Mouse (Mus musculus) heart, embryonic 15.5 days (tissue): ENCODE data around the gene Ergic2. TPM values are rescaled to one million over a fixed set of nuclear protein-coding genes. Genes with fewer than 3 reads are reported as not detected.
"Not testable (repeated sequence)": the region's sequence is repeated elsewhere in the genome, so short reads cannot be mapped to it uniquely, and the experiment has no call there.

Source experiments
- ATAC-seq: fragments of 200-750 bp; cut with Nextera tagmentation; replicated peaks from 2 replicates; pipeline ENCODE4 v1.8.0; 2017; ENCODE audit warnings: low read depth, moderate TSS enrichment; ENCODE audit not compliant: insufficient number of reproducible peaks, insufficient read depth, low FRiP score
- H3K27ac ChIP-seq: fragments of 300-500 bp; sonication (generic); 2 replicates; pipeline ENCODE4 v1.5.1; 2015; ENCODE audit warnings: mild to moderate bottlenecking, inconsistent platforms
- H3K27me3 ChIP-seq: fragments of 300-500 bp; sonication (generic); 2 replicates; pipeline ENCODE4 v1.6.1; 2015; ENCODE audit warnings: inconsistent platforms
- H3K36me3 ChIP-seq: fragments of 300-500 bp; sonication (generic); 2 replicates; pipeline ENCODE4 v1.6.1; 2015; ENCODE audit warnings: mild to moderate bottlenecking, inconsistent platforms
- H3K4me1 ChIP-seq: fragments of 300-500 bp; sonication (generic); replicated peaks from 2 replicates; pipeline ENCODE4 v1.6.1; 2015; ENCODE audit warnings: inconsistent platforms
- H3K4me2 ChIP-seq: fragments of 300-500 bp; sonication (generic); 2 replicates; pipeline ENCODE4 v1.6.1; 2015; ENCODE audit warnings: inconsistent platforms, mild to moderate bottlenecking, moderate library complexity
- H3K4me3 ChIP-seq: fragments of 300-500 bp; sonication (generic); 2 replicates; pipeline ENCODE4 v1.5.1; 2015; ENCODE audit warnings: mild to moderate bottlenecking, inconsistent platforms
- H3K9ac ChIP-seq: fragments of 300-500 bp; sonication (generic); 2 replicates; pipeline ENCODE4 v1.6.1; 2015; ENCODE audit warnings: mild to moderate bottlenecking, inconsistent platforms
- H3K9me3 ChIP-seq: fragments of 300-500 bp; sonication (generic); replicated peaks from 2 replicates; pipeline ENCODE4 v1.6.1; 2016; ENCODE audit warnings: inconsistent platforms
- WGBS: fragments of 180-500 bp; shearing (Covaris S2); methylation state at CpG from one replicate; pipeline ENCODE4 v1.1.7; 2015; ENCODE audit warnings: mixed read lengths; 5-methylcytosine and 5-hydroxymethylcytosine counted together
- polyA plus RNA-seq: library from polyadenylated mRNA; unstranded; fragments of >200 nt; fragmentation: Nextera tagmentation; extraction: Ambion mirVana; gene quantifications from 2 replicates; pipeline ENCODE4 v1.2.1, GENCODE M21; 2015

Gene Ergic2
- polyA plus RNA-seq, 1 experiment from 2014 or later = 144 TPM

- Histone ChIP-seq H3K9me3 (no peaks in the 10 kb centered on the region), H3K9ac (no peak overlapping the region), H3K4me3 (no peak overlapping the region), H3K27ac (no peak overlapping the region), H3K4me1 (peaks cover 16% of the 10 kb centered on the region), H3K27me3 (no peaks in the 10 kb centered on the region), H3K36me3 (peaks cover 19% of the 10 kb centered on the region), H3K4me2 (no peak overlapping the region)
- ATAC-seq = no peak
- 35% methylated on average over 1 of the region's 1 CpGs for WGBS
Observed at GRCm38 (mm10) chr6:148207522-148207921, 4.7 kb downstream of the Ergic2 start.

DNA sequence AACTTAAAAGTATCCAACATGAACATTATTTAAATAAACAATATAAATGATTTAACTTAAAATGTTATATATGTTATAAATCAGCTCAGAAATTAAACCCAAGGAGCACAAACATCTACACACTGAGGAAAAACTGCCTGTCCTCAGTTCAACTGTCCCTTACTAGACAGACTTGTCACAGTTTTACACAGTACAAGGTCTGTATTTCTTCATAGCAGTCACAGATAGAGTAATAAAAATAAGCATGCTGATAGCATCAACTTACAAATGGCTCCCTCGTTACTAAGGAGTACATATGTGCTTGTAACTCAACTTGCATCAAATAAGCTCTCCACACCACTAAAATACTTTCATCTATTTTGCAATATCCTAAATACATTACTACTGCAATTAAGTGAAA, 7.0 kb downstream of the Ergic2 start:
- no peak for ATAC-seq
- Histone ChIP-seq H3K9ac (no peak overlapping the region), H3K36me3 (peaks cover 35% of the 10 kb centered on the region), H3K4me3 (no peak overlapping the region), H3K4me1 (peaks cover 7% of the 10 kb centered on the region), H3K4me2 (no peak overlapping the region), H3K27me3 (no peaks in the 10 kb centered on the region), H3K27ac (no peak overlapping the region), H3K9me3 (no peaks in the 10 kb centered on the region)
- WGBS = 64% methylated on average over 1 of the region's 1 CpGs

- H3K4me3 ChIP-seq = no peak overlapping the region
- no peak overlapping the region for H3K27ac ChIP-seq
- WGBS = 87% methylated on average over 3 of the region's 3 CpGs
- H3K4me1 ChIP-seq = no peaks in the 10 kb centered on the region
- H3K9ac ChIP-seq = no peak overlapping the region
- no peak for ATAC-seq
- H3K27me3 ChIP-seq = no peaks in the 10 kb centered on the region
- H3K4me2 ChIP-seq = no peak overlapping the region
- peaks cover 54% of the 10 kb centered on the region for H3K36me3 ChIP-seq
- H3K9me3 ChIP-seq = no peaks in the 10 kb centered on the region
Observed at GRCm38 (mm10) chr6:148199729-148200128, 12.4 kb downstream of the Ergic2 start.

DNA sequence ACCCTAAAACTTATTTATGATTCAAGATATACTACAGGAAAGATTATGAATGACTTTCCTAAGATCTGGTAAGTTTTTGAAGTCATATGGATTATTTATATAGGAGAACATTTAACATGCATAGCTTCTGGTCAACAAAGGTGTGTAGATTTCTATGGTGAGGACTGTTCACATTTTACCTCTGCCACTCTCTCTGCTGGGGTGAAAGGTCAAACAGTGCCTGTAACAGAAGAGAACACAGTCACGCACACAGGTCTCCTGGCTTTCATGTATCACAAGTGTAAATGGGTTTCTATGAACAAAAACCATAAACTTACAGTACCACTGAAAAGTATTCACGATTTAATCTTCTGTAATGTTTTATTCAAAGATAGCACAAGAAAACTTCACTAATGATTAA, 13.0 kb downstream of the Ergic2 start:
- no peak overlapping the region for H3K9ac ChIP-seq
- WGBS = 89% methylated on average over 2 of the region's 2 CpGs
- no peak overlapping the region for H3K4me3 ChIP-seq
- H3K4me2 ChIP-seq = no peak overlapping the region
- peaks cover 58% of the 10 kb centered on the region for H3K36me3 ChIP-seq
- no peaks in the 10 kb centered on the region for H3K4me1 ChIP-seq
- no peak overlapping the region for H3K27ac ChIP-seq
- no peaks in the 10 kb centered on the region for H3K27me3 ChIP-seq
- no peak for ATAC-seq
- H3K9me3 ChIP-seq = no peaks in the 10 kb centered on the region

DNA sequence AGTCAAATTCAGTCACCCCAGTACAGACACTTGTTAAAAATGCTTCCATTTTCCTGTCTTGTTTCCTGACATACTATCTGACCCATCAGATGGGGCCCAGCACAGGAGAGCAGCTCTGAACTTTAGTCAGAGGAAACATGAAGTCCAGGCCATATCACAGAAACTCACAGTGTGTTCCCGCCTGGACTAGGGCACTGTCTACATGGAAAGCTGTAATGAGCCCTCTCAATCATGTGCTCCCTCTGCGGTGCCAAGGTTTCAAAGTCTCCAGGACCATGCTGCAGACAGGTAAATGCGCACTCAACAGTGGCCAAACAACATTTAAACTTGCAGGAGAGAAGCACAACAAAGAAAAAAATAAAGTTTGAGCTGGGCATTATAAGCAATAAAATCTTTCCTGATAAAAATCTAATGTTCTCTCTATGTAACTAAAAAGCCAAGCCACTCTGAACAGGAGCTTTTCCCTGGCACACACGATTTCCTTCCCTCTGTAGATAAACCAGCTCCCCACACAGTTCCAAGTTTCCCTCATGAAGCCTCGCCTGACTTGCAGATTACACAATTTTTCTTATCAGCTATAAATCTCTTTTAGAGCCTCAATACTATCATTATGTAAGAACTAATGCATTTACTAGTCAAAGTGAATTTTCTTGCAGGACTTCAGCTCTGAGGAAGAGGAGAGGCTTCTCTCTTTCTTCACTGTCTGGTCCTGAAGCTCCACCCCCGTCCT, 18.0 kb downstream of the Ergic2 start:
- Histone ChIP-seq H3K36me3 (peaks cover 48% of the 10 kb centered on the region), H3K4me2 (no peak overlapping the region), H3K9ac (no peak overlapping the region), H3K27ac (no peak overlapping the region), H3K27me3 (no peaks in the 10 kb centered on the region), H3K9me3 (no peaks in the 10 kb centered on the region), H3K4me3 (no peak overlapping the region), H3K4me1 (no peaks in the 10 kb centered on the region)
- no peak for ATAC-seq
- 85% methylated on average over 6 of the region's 6 CpGs for WGBS

DNA sequence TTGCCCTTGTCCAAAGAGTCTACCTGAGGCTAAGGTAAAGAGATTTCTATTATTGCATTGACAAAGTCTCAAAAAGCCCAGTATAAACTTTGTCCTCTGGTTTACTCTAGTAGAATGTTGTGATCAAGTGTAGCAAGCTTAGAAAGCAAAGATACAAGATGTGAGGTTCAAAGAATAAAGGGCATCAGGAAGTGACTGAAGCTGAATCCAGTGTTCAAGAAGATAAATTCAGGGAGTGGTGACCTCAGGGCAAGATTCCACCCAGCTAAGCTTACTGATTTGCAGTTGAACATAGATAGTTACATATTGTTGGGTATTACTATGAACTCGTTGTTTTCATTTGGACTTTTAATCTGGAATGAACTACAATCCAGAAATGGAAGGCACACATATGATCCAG, 26.5 kb downstream of the Ergic2 start:
- H3K9me3 ChIP-seq = no peaks in the 10 kb centered on the region
- H3K4me3 ChIP-seq = no peak overlapping the region
- H3K4me2 ChIP-seq = no peak overlapping the region
- no peak overlapping the region for H3K9ac ChIP-seq
- no peaks in the 10 kb centered on the region for H3K27me3 ChIP-seq
- H3K4me1 ChIP-seq = no peaks in the 10 kb centered on the region
- ATAC-seq = no peak
- no peak overlapping the region for H3K27ac ChIP-seq
- 89% methylated on average over 1 of the region's 1 CpGs for WGBS
- H3K36me3 ChIP-seq = peaks cover 71% of the 10 kb centered on the region

DNA sequence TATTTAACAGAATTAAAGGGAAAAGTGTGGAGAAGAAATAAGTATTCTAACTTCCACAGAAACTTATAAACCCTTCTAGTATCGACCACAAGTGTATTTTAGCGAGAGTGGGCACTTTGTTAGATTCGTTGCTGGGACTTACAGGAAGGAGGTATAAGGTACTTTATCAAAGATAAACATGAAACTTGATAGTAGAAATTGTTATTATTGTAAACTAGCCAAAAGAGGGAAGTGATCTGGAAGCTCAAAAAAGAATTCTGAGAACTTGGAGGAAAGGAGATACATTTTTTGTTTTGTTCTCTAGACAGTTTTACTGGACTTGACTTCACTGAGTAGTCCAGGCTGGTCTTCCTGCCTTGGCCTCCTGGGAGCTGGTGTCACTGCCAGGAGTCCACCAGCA, 39.3 kb downstream of the Ergic2 start:
- 67% methylated on average over 3 of the region's 3 CpGs for WGBS
- no peak for ATAC-seq
- Histone ChIP-seq H3K9ac (no peak overlapping the region), H3K4me2 (no peak overlapping the region), H3K36me3 (no peaks in the 10 kb centered on the region), H3K9me3 (no peaks in the 10 kb centered on the region), H3K4me3 (no peak overlapping the region), H3K27me3 (no peaks in the 10 kb centered on the region), H3K4me1 (peaks cover 2% of the 10 kb centered on the region; the same call in 1 of the 2 replicates), H3K27ac (no peak overlapping the region)

DNA sequence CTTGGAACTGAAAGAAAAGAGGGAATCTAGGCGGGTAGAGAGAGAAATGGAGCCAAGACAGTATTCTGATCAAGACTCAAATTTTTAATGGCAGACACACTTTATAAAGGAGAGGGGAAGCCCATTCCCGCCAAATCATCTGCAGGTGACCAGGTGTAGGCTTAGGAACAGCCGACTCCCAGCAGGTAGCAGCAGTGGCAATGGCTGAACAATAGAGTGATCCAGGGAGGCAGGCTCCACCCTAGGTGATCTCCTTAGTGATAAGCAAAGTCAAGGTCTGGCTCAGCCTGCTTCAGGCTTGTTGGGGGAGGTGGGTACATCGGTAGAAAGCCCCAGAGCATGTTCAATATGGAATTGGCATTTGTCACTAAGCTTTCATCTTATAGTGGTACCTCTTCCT, 59.9 kb downstream of the Ergic2 start:
- not testable (repeated sequence) for H3K27ac ChIP-seq, ATAC-seq, H3K27me3 ChIP-seq, H3K9me3 ChIP-seq, H3K4me1 ChIP-seq, H3K4me2 ChIP-seq, H3K9ac ChIP-seq, H3K4me3 ChIP-seq, H3K36me3 ChIP-seq
- WGBS = 60% methylated on average over 4 of the region's 4 CpGs

GRCm38 (mm10) chr6:148142421-148142820, 69.8 kb downstream of the Ergic2 start:
- no peaks in the 10 kb centered on the region for H3K36me3 ChIP-seq
- no peak overlapping the region for H3K9ac ChIP-seq
- H3K4me2 ChIP-seq = no peak overlapping the region
- no peaks in the 10 kb centered on the region for H3K9me3 ChIP-seq
- 76% methylated on average over 1 of the region's 1 CpGs for WGBS
- no peak overlapping the region for H3K4me3 ChIP-seq
- no peaks in the 10 kb centered on the region for H3K27me3 ChIP-seq
- H3K27ac ChIP-seq = no peak overlapping the region
- no peak for ATAC-seq
- H3K4me1 ChIP-seq = no peaks in the 10 kb centered on the region

GRCm38 (mm10) chr6:148141874-148142273, 70.3 kb downstream of the Ergic2 start:
- no peaks in the 10 kb centered on the region for H3K4me1 ChIP-seq

DNA sequence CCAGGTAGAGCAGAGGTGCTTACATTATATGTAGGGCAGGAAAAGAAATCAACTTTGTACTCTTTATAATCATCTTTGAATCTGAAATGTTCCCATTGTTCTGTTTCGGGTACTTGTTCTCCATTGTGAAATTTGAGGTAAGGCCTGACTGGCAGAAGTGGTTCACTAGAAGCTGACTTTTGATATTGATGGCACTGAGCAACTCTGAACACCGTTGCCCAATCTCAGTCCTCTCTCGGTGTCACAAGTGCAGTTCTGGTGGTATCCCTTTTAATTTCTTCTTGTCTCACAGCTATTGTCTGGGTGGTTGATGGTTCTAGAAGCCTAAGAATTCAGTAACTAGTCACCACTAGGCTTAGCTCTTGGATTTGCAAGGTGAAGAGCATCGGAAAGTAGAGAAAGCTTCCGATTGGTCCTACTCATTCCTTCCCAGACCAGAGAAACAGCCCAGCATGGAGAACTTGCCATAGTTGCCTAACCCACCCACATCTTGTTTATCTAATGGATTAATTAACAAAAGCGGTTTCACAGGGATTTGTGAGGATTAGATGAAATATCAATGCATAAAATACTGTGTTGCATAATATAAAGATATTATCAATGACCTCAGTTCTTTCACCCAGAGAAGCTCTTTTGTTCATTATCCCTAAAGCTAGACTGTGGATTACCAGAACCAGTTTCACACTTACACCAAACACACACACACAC, 72.7 kb downstream of the Ergic2 start:
- H3K9me3 ChIP-seq = no peaks in the 10 kb centered on the region
- H3K4me1 ChIP-seq = no peaks in the 10 kb centered on the region
- 78% methylated on average over 6 of the region's 6 CpGs for WGBS
- no peak overlapping the region for H3K4me3 ChIP-seq
- no peak overlapping the region for H3K4me2 ChIP-seq
- no peak for ATAC-seq
- H3K9ac ChIP-seq = no peak overlapping the region
- no peaks in the 10 kb centered on the region for H3K36me3 ChIP-seq
- no peak overlapping the region for H3K27ac ChIP-seq
- H3K27me3 ChIP-seq = no peaks in the 10 kb centered on the region

More at GRCm38 (mm10) chr6:148141874-148142273, 70.3 kb downstream of the Ergic2 start:
- Histone ChIP-seq H3K9me3 (no peaks in the 10 kb centered on the region), H3K27ac (no peak overlapping the region), H3K9ac (no peak overlapping the region), H3K4me3 (no peak overlapping the region), H3K4me2 (no peak overlapping the region), H3K36me3 (no peaks in the 10 kb centered on the region), H3K27me3 (no peaks in the 10 kb centered on the region)
- 75% methylated on average over 5 of the region's 5 CpGs for WGBS
- ATAC-seq = no peak
